Mouse (Mus musculus) heart, embryonic 14.5 days (tissue): ENCODE results near the gene Nuak2. TPM values are rescaled to one million over a fixed set of nuclear protein-coding genes. Genes with fewer than 3 reads are reported as not detected.

Experiments
- ATAC-seq: fragments of 200-750 bp; cut with Nextera tagmentation; 2 replicates; pipeline ENCODE4 v1.8.0; 2017; ENCODE audit warnings: low read depth, moderate TSS enrichment; ENCODE audit not compliant: insufficient number of reproducible peaks, insufficient read depth, low FRiP score
- H3K27ac ChIP-seq, 2 experiments: fragments of 200-500 bp in 1 of 2; fragments of 300-500 bp in 1 of 2; sonication (generic) in 1 of 2; replicated peaks in 1 of 2; 2 replicates each; pipeline ENCODE4 v1.5.1; 2012 to 2014; ENCODE audit warnings: low read depth in 2 of 2, low read length in 2 of 2, control low read depth in 1 of 2, mild to moderate bottlenecking in 1 of 2, mixed read lengths in 1 of 2; ENCODE audit not compliant: control insufficient read depth in 1 of 2, insufficient read depth in 1 of 2
- H3K27me3 ChIP-seq: fragments of 300-500 bp; sonication (generic); 2 replicates; pipeline ENCODE4 v1.6.1; 2014; ENCODE audit warnings: mild to moderate bottlenecking, low read length, control low read depth; ENCODE audit not compliant: control insufficient read depth, insufficient read depth
- H3K36me3 ChIP-seq: fragments of 300-500 bp; sonication (generic); 2 replicates; pipeline ENCODE4 v1.6.1; 2014; ENCODE audit warnings: mild to moderate bottlenecking, control low read depth, low read length, mixed read lengths; ENCODE audit not compliant: control insufficient read depth, insufficient read depth
- H3K4me1 ChIP-seq, 2 experiments: fragments of 200-500 bp in 1 of 2; fragments of 300-500 bp in 1 of 2; sonication (generic) in 1 of 2; 2 replicates each; pipeline ENCODE4 v1.6.1; 2012 to 2014; ENCODE audit warnings: low read length in 2 of 2, control low read depth in 1 of 2, mixed read lengths in 1 of 2; ENCODE audit not compliant: control insufficient read depth in 2 of 2, insufficient read depth in 2 of 2
- H3K4me2 ChIP-seq: fragments of 300-500 bp; sonication (generic); 2 replicates; pipeline ENCODE4 v1.6.1; 2014; ENCODE audit warnings: mild to moderate bottlenecking, low read length
- H3K4me3 ChIP-seq, 2 experiments: fragments of 200-500 bp in 1 of 2; fragments of 300-500 bp in 1 of 2; sonication (generic) in 1 of 2; 2 replicates each; pipeline ENCODE4 v1.5.1; 2012 to 2014; ENCODE audit warnings: low read length in 2 of 2, mild to moderate bottlenecking in 2 of 2, control low read depth in 1 of 2, low read depth in 1 of 2, moderate library complexity in 1 of 2; ENCODE audit not compliant: control insufficient read depth in 1 of 2, insufficient read depth in 1 of 2
- H3K9ac ChIP-seq: fragments of 300-500 bp; sonication (generic); 2 replicates; pipeline ENCODE4 v1.6.1; 2014; ENCODE audit warnings: mild to moderate bottlenecking, low read length
- H3K9me3 ChIP-seq: fragments of 300-500 bp; sonication (generic); 2 replicates; pipeline ENCODE4 v1.6.1; 2016; ENCODE audit warnings: low read length, control low read depth; ENCODE audit not compliant: control insufficient read depth
- WGBS: fragments of 180-500 bp; shearing (Covaris S2); extraction: QIAGEN DNeasy Blood & Tissue Kit; methylation state at CpG from one replicate; pipeline ENCODE4 v1.1.7; 2014; 5-methylcytosine and 5-hydroxymethylcytosine counted together
- polyA plus RNA-seq: library from polyadenylated mRNA; unstranded; fragments of >200 nt; fragmentation: Nextera tagmentation; extraction: Ambion mirVana; gene quantifications from 2 replicates; pipeline ENCODE4 v1.2.1, GENCODE M21; 2014

The Nuak2 gene
- polyA plus RNA-seq, 1 experiment from 2014 or later: 2.2 TPM

GRCm38 (mm10) chr1:132299744-132300143 is 16.2 kb upstream of the Nuak2 start:
- no peak for ATAC-seq
- H3K4me2 ChIP-seq: peak overlapping the region; percentile 99; the same call in 1 of the 2 replicates
- no peak overlapping the region for H3K27ac ChIP-seq
- no peak overlapping the region for H3K9ac ChIP-seq
- H3K4me3 ChIP-seq: no peak overlapping the region
- WGBS: 83% methylated on average over 5 of the region's 5 CpGs
- peaks cover 37% of the 10 kb centered on the region for H3K27me3 ChIP-seq
- peaks cover 4 to 19% of the 10 kb centered on the region in 2 experiments; a peak in 3 of 4 replicates for H3K4me1 ChIP-seq
- no peaks in the 10 kb centered on the region for H3K36me3 ChIP-seq
- H3K9me3 ChIP-seq: no peaks in the 10 kb centered on the region

GRCm38 (mm10) chr1:132301242-132301641 is 14.7 kb upstream of the Nuak2 start:
- WGBS: 86% methylated on average over 5 of the region's 5 CpGs
- no peak overlapping the region for H3K9ac ChIP-seq
- H3K27me3 ChIP-seq: peaks cover 37% of the 10 kb centered on the region
- no peak overlapping the region for H3K27ac ChIP-seq
- no peak overlapping the region for H3K4me2 ChIP-seq
- no peaks in the 10 kb centered on the region for H3K9me3 ChIP-seq
- ATAC-seq: no peak
- H3K4me3 ChIP-seq: no peak overlapping the region
- no peaks in the 10 kb centered on the region for H3K36me3 ChIP-seq
- peaks cover 4 to 19% of the 10 kb centered on the region in 2 experiments; a peak in 3 of 4 replicates for H3K4me1 ChIP-seq

GRCm38 (mm10) chr1:132302341-132302866 is 13.5 kb upstream of the Nuak2 start:
- no peak overlapping the region for H3K27ac ChIP-seq
- no peaks in the 10 kb centered on the region for H3K36me3 ChIP-seq
- no peak overlapping the region for H3K4me3 ChIP-seq
- no peak for ATAC-seq
- H3K9ac ChIP-seq: no peak overlapping the region
- peaks cover 4 to 19% of the 10 kb centered on the region in 2 experiments; a peak in 3 of 4 replicates for H3K4me1 ChIP-seq
- 90% methylated on average over 9 of the region's 9 CpGs for WGBS
- no peak overlapping the region for H3K4me2 ChIP-seq
- H3K9me3 ChIP-seq: no peaks in the 10 kb centered on the region
- peaks cover 28% of the 10 kb centered on the region for H3K27me3 ChIP-seq

GRCm38 (mm10) chr1:132304618-132305214 is 11.2 kb upstream of the Nuak2 start:
- no peak for ATAC-seq

GRCm38 (mm10) chr1:132306160-132306559 is 9.8 kb upstream of the Nuak2 start:
- 33% methylated on average over 4 of the region's 4 CpGs for WGBS
- H3K4me1 ChIP-seq: peaks cover 7 to 11% of the 10 kb centered on the region in 2 experiments
- H3K4me3 ChIP-seq: no peak overlapping the region
- ATAC-seq: no peak
- peaks cover 7% of the 10 kb centered on the region; the same call in 1 of the 2 replicates for H3K27me3 ChIP-seq
- H3K4me2 ChIP-seq: no peak overlapping the region
- H3K36me3 ChIP-seq: no peaks in the 10 kb centered on the region
- no peak overlapping the region for H3K27ac ChIP-seq
- no peak overlapping the region for H3K9ac ChIP-seq
- H3K9me3 ChIP-seq: no peaks in the 10 kb centered on the region

More at GRCm38 (mm10) chr1:132304618-132305214, 11.2 kb upstream of the Nuak2 start:
- Histone ChIP-seq H3K4me3 (no peak overlapping the region), H3K4me1 (peaks cover 0 to 7% of the 10 kb centered on the region in 2 experiments; a peak in 3 of 4 replicates), H3K4me2 (no peak overlapping the region), H3K27ac (no peak overlapping the region), H3K9me3 (no peaks in the 10 kb centered on the region), H3K36me3 (no peaks in the 10 kb centered on the region), H3K9ac (no peak overlapping the region), H3K27me3 (peaks cover 12% of the 10 kb centered on the region; the same call in 1 of the 2 replicates)
- WGBS: 41% methylated on average over 9 of the region's 9 CpGs

GRCm38 (mm10) chr1:132306808-132307207 is 9.1 kb upstream of the Nuak2 start:
- Histone ChIP-seq H3K36me3 (no peaks in the 10 kb centered on the region), H3K4me2 (no peak overlapping the region), H3K4me1 (peaks cover 12 to 14% of the 10 kb centered on the region in 2 experiments), H3K27ac (no peak overlapping the region), H3K4me3 (no peak overlapping the region), H3K27me3 (peaks cover 7% of the 10 kb centered on the region; the same call in 1 of the 2 replicates), H3K9ac (no peak overlapping the region), H3K9me3 (no peaks in the 10 kb centered on the region)
- no peak for ATAC-seq
- 21% methylated on average over 4 of the region's 4 CpGs for WGBS

- Histone ChIP-seq H3K27me3 (peaks cover 4% of the 10 kb centered on the region; the same call in 1 of the 2 replicates), H3K9ac (no peak overlapping the region), H3K9me3 (no peaks in the 10 kb centered on the region), H3K4me2 (no peak overlapping the region), H3K4me1 (peaks cover 17 to 22% of the 10 kb centered on the region in 2 experiments), H3K4me3 (no peak overlapping the region), H3K36me3 (no peaks in the 10 kb centered on the region), H3K27ac (no peak overlapping the region)
- ATAC-seq: no peak
- 86% methylated on average over 6 of the region's 6 CpGs for WGBS
Observed at GRCm38 (mm10) chr1:132307962-132308361, 8.0 kb upstream of the Nuak2 start.
